Mouse (Mus musculus): ENCODE measurements around the gene Rcor3. TPM values are rescaled to one million over a fixed set of nuclear protein-coding genes. Genes with fewer than 3 reads are reported as not detected.

The Rcor3 gene
- polyA plus RNA-seq, 1 experiment from 2014 or later: 29.3 TPM

- H3K9ac ChIP-seq: no peak overlapping the region
- no peaks in the 10 kb centered on the region for H3K27me3 ChIP-seq
- H3K9me3 ChIP-seq: no peaks in the 10 kb centered on the region
- ATAC-seq (ENCODE audit: borderline replicate concordance, extremely low read depth, low FRiP score, low TSS enrichment): no peak
- H3K4me1 ChIP-seq: no peaks in the 10 kb centered on the region
- 89% methylated on average over 6 of the region's 6 CpGs for WGBS
- no peak overlapping the region for H3K27ac ChIP-seq
- H3K4me2 ChIP-seq: no peak overlapping the region
- H3K4me3 ChIP-seq: no peak overlapping the region
- peaks cover 71% of the 10 kb centered on the region for H3K36me3 ChIP-seq
These were observed 21.6 kb downstream of the Rcor3 start for GRCm38 (mm10) chr1:192116262-192116661.

GRCm38 (mm10) chr1:192115378-192115777 lies 22.5 kb downstream of the Rcor3 start:
- H3K27me3 ChIP-seq: no peaks in the 10 kb centered on the region
- no peak overlapping the region for H3K9ac ChIP-seq
- ATAC-seq (ENCODE audit: borderline replicate concordance, extremely low read depth, low FRiP score, low TSS enrichment): no peak
- H3K27ac ChIP-seq: no peak overlapping the region
- H3K36me3 ChIP-seq: peaks cover 65% of the 10 kb centered on the region
- WGBS: 86% methylated on average over 1 of the region's 1 CpGs
- H3K4me3 ChIP-seq: no peak overlapping the region
- no peaks in the 10 kb centered on the region for H3K9me3 ChIP-seq
- no peak overlapping the region for H3K4me2 ChIP-seq
- H3K4me1 ChIP-seq: no peaks in the 10 kb centered on the region

- Histone ChIP-seq H3K36me3 (peaks cover 36% of the 10 kb centered on the region), H3K4me1 (no peaks in the 10 kb centered on the region), H3K9ac (no peak overlapping the region), H3K4me3 (no peak overlapping the region), H3K27me3 (no peaks in the 10 kb centered on the region), H3K27ac (no peak overlapping the region), H3K9me3 (no peaks in the 10 kb centered on the region), H3K4me2 (no peak overlapping the region)
- WGBS: 62% methylated on average over 6 of the region's 6 CpGs
- no peak for ATAC-seq (ENCODE audit: borderline replicate concordance, extremely low read depth, low FRiP score, low TSS enrichment)
These were observed 28.7 kb downstream of the Rcor3 start for GRCm38 (mm10) chr1:192109169-192109568.

- no peaks in the 10 kb centered on the region for H3K4me1 ChIP-seq
- no peaks in the 10 kb centered on the region for H3K27me3 ChIP-seq
- H3K27ac ChIP-seq: no peak overlapping the region
- H3K4me3 ChIP-seq: no peak overlapping the region
- H3K36me3 ChIP-seq: peaks cover 27% of the 10 kb centered on the region
- no peaks in the 10 kb centered on the region for H3K9me3 ChIP-seq
- no peak overlapping the region for H3K4me2 ChIP-seq
- no peak for ATAC-seq (ENCODE audit: borderline replicate concordance, extremely low read depth, low FRiP score, low TSS enrichment)
- WGBS: 16% methylated on average over 2 of the region's 2 CpGs
- no peak overlapping the region for H3K9ac ChIP-seq
These were observed 30.5 kb downstream of the Rcor3 start for GRCm38 (mm10) chr1:192107352-192107751.

- Histone ChIP-seq H3K4me3 (no peak overlapping the region), H3K27ac (no peak overlapping the region), H3K27me3 (no peaks in the 10 kb centered on the region), H3K4me1 (no peaks in the 10 kb centered on the region), H3K4me2 (no peak overlapping the region), H3K36me3 (peaks cover 33% of the 10 kb centered on the region), H3K9ac (no peak overlapping the region), H3K9me3 (no peaks in the 10 kb centered on the region)
- ATAC-seq (ENCODE audit: borderline replicate concordance, extremely low read depth, low FRiP score, low TSS enrichment): no peak
- WGBS: 78% methylated on average over 4 of the region's 4 CpGs
These were observed 31.9 kb downstream of the Rcor3 start for GRCm38 (mm10) chr1:192105902-192106389.

GRCm38 (mm10) chr1:192104021-192104420 lies 33.8 kb downstream of the Rcor3 start:
- ATAC-seq (ENCODE audit: borderline replicate concordance, extremely low read depth, low FRiP score, low TSS enrichment): no peak
- H3K9ac ChIP-seq: no peak overlapping the region
- H3K4me1 ChIP-seq: no peaks in the 10 kb centered on the region
- H3K4me2 ChIP-seq: no peak overlapping the region
- H3K36me3 ChIP-seq: peaks cover 27% of the 10 kb centered on the region
- no peak overlapping the region for H3K27ac ChIP-seq
- H3K9me3 ChIP-seq: no peaks in the 10 kb centered on the region
- no peak overlapping the region for H3K4me3 ChIP-seq
- 97% methylated on average over 9 of the region's 9 CpGs for WGBS
- H3K27me3 ChIP-seq: no peaks in the 10 kb centered on the region

GRCm38 (mm10) chr1:192103176-192103575 lies 34.7 kb downstream of the Rcor3 start:
- Histone ChIP-seq H3K4me2 (no peak overlapping the region), H3K9ac (no peak overlapping the region), H3K9me3 (no peaks in the 10 kb centered on the region), H3K4me3 (no peak overlapping the region), H3K27me3 (no peaks in the 10 kb centered on the region), H3K27ac (no peak overlapping the region), H3K36me3 (peaks cover 26% of the 10 kb centered on the region; the same call in 1 of the 2 replicates), H3K4me1 (no peaks in the 10 kb centered on the region)
- WGBS: 76% methylated on average over 6 of the region's 6 CpGs
- no peak for ATAC-seq (ENCODE audit: borderline replicate concordance, extremely low read depth, low FRiP score, low TSS enrichment)

- H3K4me1 ChIP-seq: no peaks in the 10 kb centered on the region
- 73% methylated on average over 8 of the region's 8 CpGs for whole genome bisulfite sequencing
- H3K9ac ChIP-seq: no peak overlapping the region
- no peak overlapping the region for H3K27ac ChIP-seq
- no peaks in the 10 kb centered on the region for H3K27me3 ChIP-seq
- no peak overlapping the region for H3K4me3 ChIP-seq
- ATAC-seq (ENCODE audit: borderline replicate concordance, extremely low read depth, low FRiP score, low TSS enrichment): no peak
- no peaks in the 10 kb centered on the region for H3K9me3 ChIP-seq
- H3K36me3 ChIP-seq: peaks cover 26% of the 10 kb centered on the region; the same call in 1 of the 2 replicates
- no peak overlapping the region for H3K4me2 ChIP-seq
These were observed 36.5 kb downstream of the Rcor3 start for GRCm38 (mm10) chr1:192101359-192101758.

GRCm38 (mm10) chr1:192100742-192101141 lies 37.1 kb downstream of the Rcor3 start:
- H3K4me2 ChIP-seq: no peak overlapping the region
- H3K36me3 ChIP-seq: peaks cover 26% of the 10 kb centered on the region; the same call in 1 of the 2 replicates
- no peak overlapping the region for H3K9ac ChIP-seq
- no peak overlapping the region for H3K4me3 ChIP-seq
- no peaks in the 10 kb centered on the region for H3K27me3 ChIP-seq
- no peak overlapping the region for H3K27ac ChIP-seq
- no peak for ATAC-seq (ENCODE audit: borderline replicate concordance, extremely low read depth, low FRiP score, low TSS enrichment)
- no peaks in the 10 kb centered on the region for H3K4me1 ChIP-seq
- H3K9me3 ChIP-seq: no peaks in the 10 kb centered on the region
- WGBS: 91% methylated on average over 11 of the region's 11 CpGs

- Histone ChIP-seq H3K27me3 (peaks cover 7% of the 10 kb centered on the region; the same call in 1 of the 2 replicates), H3K4me2 (no peak overlapping the region), H3K4me3 (no peak overlapping the region), H3K9ac (no peak overlapping the region), H3K36me3 (peaks cover 5% of the 10 kb centered on the region; the same call in 1 of the 2 replicates), H3K27ac (no peak overlapping the region), H3K4me1 (peaks cover 8% of the 10 kb centered on the region), H3K9me3 (no peaks in the 10 kb centered on the region)
- WGBS: 82% methylated on average over 5 of the region's 5 CpGs
- ATAC-seq (ENCODE audit: borderline replicate concordance, extremely low read depth, low FRiP score, low TSS enrichment): no peak
These were observed 42.2 kb downstream of the Rcor3 start for GRCm38 (mm10) chr1:192095626-192096025.

GRCm38 (mm10) chr1:192094451-192095170 lies 43.3 kb downstream of the Rcor3 start:
- Histone ChIP-seq H3K27me3 (peaks cover 12% of the 10 kb centered on the region; the same call in 1 of the 2 replicates), H3K4me1 (peaks cover 10% of the 10 kb centered on the region), H3K4me3 (no peak overlapping the region), H3K27ac (no peak overlapping the region), H3K9me3 (no peaks in the 10 kb centered on the region), H3K4me2 (no peak overlapping the region), H3K9ac (no peak overlapping the region), H3K36me3 (0 out of 2 replicates have a peak, but pooled peaks cover 2% of the 10 kb centered on the region)
- no peak for ATAC-seq (ENCODE audit: borderline replicate concordance, extremely low read depth, low FRiP score, low TSS enrichment)
- 56% methylated on average over 13 of the region's 13 CpGs for WGBS

GRCm38 (mm10) chr1:192092879-192093660 lies 44.8 kb downstream of the Rcor3 start:
- peaks cover 10% of the 10 kb centered on the region for H3K4me1 ChIP-seq
- peak overlapping the region; percentile 10; the same call in 1 of the 2 replicates for H3K27ac ChIP-seq
- H3K36me3 ChIP-seq: no peaks in the 10 kb centered on the region
- peak; percentile 83 for ATAC-seq (ENCODE audit: borderline replicate concordance, extremely low read depth, low FRiP score, low TSS enrichment)
- no peak overlapping the region for H3K9ac ChIP-seq
- WGBS: 27% methylated on average over 16 of the region's 16 CpGs
- H3K27me3 ChIP-seq: peaks cover 12% of the 10 kb centered on the region; the same call in 1 of the 2 replicates
- H3K4me3 ChIP-seq: peak overlapping the region; percentile 63
- no peaks in the 10 kb centered on the region for H3K9me3 ChIP-seq
- peak overlapping the region; percentile 85 for H3K4me2 ChIP-seq

Measured in lung, embryonic 15.5 days (tissue).